Mouse (Mus musculus): ENCODE data around the gene Rela. TPM values are rescaled to one million over a fixed set of nuclear protein-coding genes. Genes with fewer than 3 reads are reported as not detected.
"Not testable (repeated sequence)": the region's sequence is repeated elsewhere in the genome, so short reads cannot be mapped to it uniquely, and the experiment has no call there.

Rela gene
- total RNA-seq, 2 experiments from 2014 or later: 71.0 to 73.6 TPM

GRCm38 (mm10) chr19:5662981-5663913 lies 26.0 kb downstream of the Rela start, which contains the start of gene Sipa1:
Sipa1 (minus strand) TSS chr19:5663707.
- peak; percentile 86 to 92 for DNase-seq (ENCODE audit: low spot score in 2 of 2)

GRCm38 (mm10) chr19:5664669-5665257 lies 27.5 kb downstream of the Rela start:
- DNase-seq (ENCODE audit: low spot score in 2 of 2): no peak

GRCm38 (mm10) chr19:5665465-5665864 lies 28.2 kb downstream of the Rela start:
- no peak for DNase-seq (ENCODE audit: low spot score in 2 of 2)

GRCm38 (mm10) chr19:5666386-5666785 lies 29.1 kb downstream of the Rela start:
- no peak for DNase-seq (ENCODE audit: low spot score in 2 of 2)

GRCm38 (mm10) chr19:5668372-5668771 lies 31.1 kb downstream of the Rela start:
- DNase-seq (ENCODE audit: low spot score in 2 of 2): no peak

GRCm38 (mm10) chr19:5680432-5680831 lies 43.1 kb downstream of the Rela start:
- DNase-seq (ENCODE audit: low spot score in 2 of 2): no peak

GRCm38 (mm10) chr19:5684236-5684635 lies 47.0 kb downstream of the Rela start:
- no peak for DNase-seq (ENCODE audit: low spot score in 2 of 2)

- no peak for DNase-seq (ENCODE audit: low spot score in 2 of 2)
These were observed 47.7 kb downstream of the Rela start for GRCm38 (mm10) chr19:5684985-5685384.

- no peak for DNase-seq (ENCODE audit: low spot score in 2 of 2)
These were observed 48.1 kb downstream of the Rela start for GRCm38 (mm10) chr19:5685431-5685830.

GRCm38 (mm10) chr19:5685861-5686260 lies 48.6 kb downstream of the Rela start:
- no peak for DNase-seq (ENCODE audit: low spot score in 2 of 2)

GRCm38 (mm10) chr19:5686437-5686836 lies 49.2 kb downstream of the Rela start:
- DNase-seq (ENCODE audit: low spot score in 2 of 2): no peak

GRCm38 (mm10) chr19:5686954-5687353 lies 49.7 kb downstream of the Rela start:
- not testable (repeated sequence) for DNase-seq (ENCODE audit: low spot score in 2 of 2)

GRCm38 (mm10) chr19:5687738-5688137 lies 50.5 kb downstream of the Rela start:
- no peak for DNase-seq (ENCODE audit: low spot score in 2 of 2)

GRCm38 (mm10) chr19:5688200-5689087 lies 51.2 kb downstream of the Rela start, which contains the start of the genes Map3k11 and Pcnx3:
Map3k11 (plus strand) TSS chr19:5688742.
Pcnx3 (minus strand) TSS chr19:5688908.
- DNase-seq (ENCODE audit: low spot score in 2 of 2): peak; percentile 93

- no peak for DNase-seq (ENCODE audit: low spot score in 2 of 2)
These were observed 51.8 kb downstream of the Rela start for GRCm38 (mm10) chr19:5689088-5689428.

GRCm38 (mm10) chr19:5689565-5690342 lies 52.5 kb downstream of the Rela start:
- peak; percentile 54 to 82 for DNase-seq (ENCODE audit: low spot score in 2 of 2)

GRCm38 (mm10) chr19:5690343-5690735 lies 53.1 kb downstream of the Rela start:
- DNase-seq (ENCODE audit: low spot score in 2 of 2): no peak

- no peak for DNase-seq (ENCODE audit: low spot score in 2 of 2)
These were observed 54.3 kb downstream of the Rela start for GRCm38 (mm10) chr19:5691601-5692000.

GRCm38 (mm10) chr19:5692086-5692912 lies 55.0 kb downstream of the Rela start:
- no peak for DNase-seq (ENCODE audit: low spot score in 2 of 2)
